Mouse (Mus musculus) myocyte (in vitro differentiated cells): Measurements from ENCODE around the gene Prkch. TPM values are rescaled to one million over a fixed set of nuclear protein-coding genes. Genes with fewer than 3 reads are reported as not detected.
"Not testable (repeated sequence)": the region's sequence is repeated elsewhere in the genome, so short reads cannot be mapped to it uniquely, and the experiment has no call there.

Experiments used
- H3K27me3 ChIP-seq: one replicate; pipeline ENCODE4 v1.6.1; 2011; ENCODE audit not compliant: control insufficient read depth, insufficient read depth, insufficient read length
- H3K36me3 ChIP-seq: one replicate; pipeline ENCODE4 v1.6.1; 2011; ENCODE audit not compliant: control insufficient read depth, insufficient read depth
- H3K4me2 ChIP-seq: one replicate; pipeline ENCODE4 v1.6.1; 2011; ENCODE audit warnings: low read depth, control low read depth
- H3K4me3 ChIP-seq: one replicate; pipeline ENCODE4 v1.5.1; 2011; ENCODE audit warnings: mild to moderate bottlenecking, control low read depth, moderate library complexity
- H3K79me2 ChIP-seq: one replicate; pipeline ENCODE4 v1.6.1; 2011; ENCODE audit not compliant: control insufficient read depth, insufficient read depth
- H3ac ChIP-seq: one replicate; pipeline ENCODE4 v1.6.1; 2011; ENCODE audit not compliant: control insufficient read depth, insufficient read length
- CEBPB ChIP-seq: IDR thresholded peaks from 2 replicates; pipeline ENCODE4 v1.6.1; 2011; ENCODE audit warnings: mild to moderate bottlenecking, moderate library complexity; ENCODE audit not compliant: poor library complexity, insufficient read depth, severe bottlenecking
- E2F4 ChIP-seq: IDR thresholded peaks from one replicate; pipeline ENCODE4 v1.6.1; 2011; ENCODE audit warnings: mild to moderate bottlenecking, control low read depth, moderate library complexity; ENCODE audit not compliant: insufficient read depth
- MAX ChIP-seq: IDR thresholded peaks from one replicate; pipeline ENCODE4 v1.6.1; 2011; ENCODE audit warnings: low read depth, mild to moderate bottlenecking, control low read depth
- MYOD1 ChIP-seq, 3 experiments: IDR thresholded peaks; one replicate each; pipeline ENCODE4 v1.6.1; 2011; ENCODE audit warnings: control low read depth in 2 of 3, low read depth in 2 of 3, mild to moderate bottlenecking in 2 of 3, moderate library complexity in 1 of 3; ENCODE audit not compliant: insufficient read length in 2 of 3, control insufficient read depth in 1 of 3
- MYOG ChIP-seq, 3 experiments: IDR thresholded peaks; one replicate each; pipeline ENCODE4 v1.6.1; 2011; ENCODE audit warnings: control low read depth in 2 of 3, low read depth in 2 of 3, mild to moderate bottlenecking in 2 of 3; ENCODE audit not compliant: insufficient read length in 2 of 3, control insufficient read depth in 1 of 3, insufficient read depth in 1 of 3
- POLR2A ChIP-seq: IDR thresholded peaks from one replicate; pipeline ENCODE4 v1.6.1; 2011; ENCODE audit warnings: low read depth, mild to moderate bottlenecking, control low read depth, moderate library complexity; ENCODE audit not compliant: insufficient read length
- POLR2AphosphoS2 ChIP-seq: IDR thresholded peaks from one replicate; pipeline ENCODE4 v1.6.1; 2011; ENCODE audit warnings: low read depth, control low read depth; ENCODE audit not compliant: insufficient read length
- REST ChIP-seq: IDR thresholded peaks from one replicate; pipeline ENCODE4 v1.6.1; 2011; ENCODE audit warnings: mild to moderate bottlenecking, control low read depth, moderate library complexity; ENCODE audit not compliant: insufficient read depth, insufficient read length
- SRF ChIP-seq: IDR thresholded peaks from one replicate; pipeline ENCODE4 v1.6.1; 2011; ENCODE audit warnings: low read depth; ENCODE audit not compliant: control insufficient read depth, insufficient read length
- TCF12 ChIP-seq: IDR thresholded peaks from one replicate; pipeline ENCODE4 v1.6.1; 2011; ENCODE audit warnings: mild to moderate bottlenecking, control low read depth; ENCODE audit not compliant: poor library complexity, insufficient read depth, severe bottlenecking
- TCF3 ChIP-seq: IDR thresholded peaks from one replicate; pipeline ENCODE4 v1.6.1; 2011; ENCODE audit warnings: low read depth, control low read depth; ENCODE audit not compliant: insufficient read length
- USF1 ChIP-seq: IDR thresholded peaks from one replicate; pipeline ENCODE4 v1.6.1; 2011; ENCODE audit warnings: low read depth, mild to moderate bottlenecking, control low read depth, moderate library complexity
- polyA plus RNA-seq: library from polyadenylated mRNA; unstranded; fragments of >200 nt; fragmentation: generic; extraction: Trizol; gene quantifications from one replicate; pipeline ENCODE4 v1.2.1, GENCODE M21; 2012; ENCODE audit warnings: missing spikeins

Prkch gene
- polyA plus RNA-seq, result 0.10 TPM

GRCm38 (mm10) chr12:73584610-73585240 lies at the start of gene Prkch:
Gene Prkch, plus strand, starts transcription at chr12:73584796.
- Histone ChIP-seq H3K27me3 (peaks cover 59% of the 10 kb centered on the region), H3ac (no peak within 1 kb of the TSS), H3K36me3 (no peaks in the 10 kb centered on the region), H3K79me2 (no peaks in the 10 kb centered on the region), H3K4me2 (peak within 1 kb of the TSS; percentile 58), H3K4me3 (no peak within 1 kb of the TSS)
- TF ChIP-seq CEBPB (no peak), E2F4 (no peak), MYOD1 (IDR thresholded peaks at IDR 0.05; ENCODE audit: control insufficient read depth in 1 of 3, insufficient read length in 2 of 3, low read depth in 2 of 3) (no peak), MYOG (IDR thresholded peaks at IDR 0.05; ENCODE audit: control insufficient read depth in 1 of 3, insufficient read depth in 1 of 3, insufficient read length in 2 of 3, low read depth in 2 of 3) (no peak), USF1 (no peak), MAX (no peak), TCF3 (no peak)

- Histone ChIP-seq H3K27me3 (no peaks in the 10 kb centered on the region), H3ac (no peak overlapping the region), H3K79me2 (no peaks in the 10 kb centered on the region), H3K36me3 (no peaks in the 10 kb centered on the region), H3K4me2 (no peak overlapping the region), H3K4me3 (no peak overlapping the region)
- TF ChIP-seq MAX, result no peak
- TF ChIP-seq POLR2AphosphoS2, result no peak
- TF ChIP-seq USF1, result no peak
- TF ChIP-seq E2F4, result no peak
- no peak for TF ChIP-seq MYOG (IDR thresholded peaks at IDR 0.05; ENCODE audit: control insufficient read depth in 1 of 3, insufficient read depth in 1 of 3, insufficient read length in 2 of 3, low read depth in 2 of 3)
- TF ChIP-seq CEBPB, result no peak
- TF ChIP-seq TCF12, result no peak
- TF ChIP-seq MYOD1 (IDR thresholded peaks at IDR 0.05; ENCODE audit: control insufficient read depth in 1 of 3, insufficient read length in 2 of 3, low read depth in 2 of 3), result no peak
- no peak for TF ChIP-seq TCF3
- no peak for TF ChIP-seq POLR2A
- TF ChIP-seq SRF, result no peak
- TF ChIP-seq REST, result no peak
Observed at GRCm38 (mm10) chr12:73537499-73538138, 47.0 kb upstream of the Prkch start.

- not testable (repeated sequence) for H3K36me3 ChIP-seq, H3K79me2 ChIP-seq, H3ac ChIP-seq, H3K4me3 ChIP-seq, H3K27me3 ChIP-seq, H3K4me2 ChIP-seq
Observed at GRCm38 (mm10) chr12:73538139-73538508, 46.5 kb upstream of the Prkch start.

GRCm38 (mm10) chr12:73539151-73539550 lies 45.4 kb upstream of the Prkch start:
- H3K4me2 ChIP-seq, result no peak overlapping the region
- TF ChIP-seq SRF (no peak), USF1 (no peak), POLR2A (no peak)
- H3K4me3 ChIP-seq, result no peak overlapping the region

GRCm38 (mm10) chr12:73540402-73540801 lies 44.2 kb upstream of the Prkch start:
- no peaks in the 10 kb centered on the region for H3K27me3 ChIP-seq
- H3K4me2 ChIP-seq, result no peak overlapping the region
- no peaks in the 10 kb centered on the region for H3K36me3 ChIP-seq
- TF ChIP-seq MAX (no peak), TCF3 (no peak), SRF (no peak), MYOD1 (IDR thresholded peaks at IDR 0.05; ENCODE audit: control insufficient read depth in 1 of 3, insufficient read length in 2 of 3, low read depth in 2 of 3) (no peak), MYOG (IDR thresholded peaks at IDR 0.05; ENCODE audit: control insufficient read depth in 1 of 3, insufficient read depth in 1 of 3, insufficient read length in 2 of 3, low read depth in 2 of 3) (no peak), E2F4 (no peak), POLR2A (no peak), POLR2AphosphoS2 (no peak), REST (no peak), TCF12 (no peak), CEBPB (no peak), USF1 (no peak)
- no peak overlapping the region for H3K4me3 ChIP-seq
- H3ac ChIP-seq, result no peak overlapping the region
- H3K79me2 ChIP-seq, result no peaks in the 10 kb centered on the region

More at GRCm38 (mm10) chr12:73539151-73539550, 45.4 kb upstream of the Prkch start:
- no peaks in the 10 kb centered on the region for H3K27me3 ChIP-seq
- no peaks in the 10 kb centered on the region for H3K79me2 ChIP-seq
- no peaks in the 10 kb centered on the region for H3K36me3 ChIP-seq
- no peak overlapping the region for H3ac ChIP-seq
